Comparison of ENCODE assay signal across 8 mouse cellular contexts in genomic region chr1:72244317-72245036, GRCm38 (mm10). TPM values are rescaled to one million over a fixed set of nuclear protein-coding genes. Genes with fewer than 3 reads are reported as not detected.
A peak's percentile ranks its signal among the peaks of the same experiment; 100 is the strongest.
DNase-seq lines count a peak whose midpoint lies in the region; ATAC-seq and TF ChIP-seq lines count a peak whose summit lies in the region.

No protein-coding gene starts in this region.

- 0 out of 2 replicates have a peak, but pooled peaks cover 2% of the 10 kb centered on the region for H3K4me1 ChIP-seq in hindbrain, embryonic 13.5 days (replicated peaks)
- H3K4me1 ChIP-seq in stomach, postnatal 0 days (replicated peaks; ENCODE audit: control insufficient read depth, insufficient read depth): no peaks in the 10 kb centered on the region

- no peaks in the 10 kb centered on the region for H3K36me3 ChIP-seq in C2C12 (ENCODE audit: control insufficient read depth, insufficient read depth)
- no peaks in the 10 kb centered on the region for H3K36me3 ChIP-seq in hindbrain, embryonic 13.5 days
- H3K36me3 ChIP-seq in macrophage (ENCODE audit: inconsistent target): no peaks in the 10 kb centered on the region
- H3K36me3 ChIP-seq in stomach, postnatal 0 days (ENCODE audit: control insufficient read depth, insufficient read depth, low read length): no peaks in the 10 kb centered on the region

- H3ac ChIP-seq in C2C12 (ENCODE audit: control insufficient read depth, insufficient read length, low read depth): no peak overlapping the region

- H3K9me3 ChIP-seq in hindbrain, embryonic 13.5 days: no peaks in the 10 kb centered on the region
- H3K9me3 ChIP-seq in stomach, postnatal 0 days (ENCODE audit: control insufficient read depth, low read length): no peaks in the 10 kb centered on the region

- no peak for ATAC-seq in hindbrain, embryonic 13.5 days (ENCODE audit: low FRiP score)
- ATAC-seq in stomach, postnatal 0 days (ENCODE audit: low FRiP score, low TSS enrichment): peak; percentile 84

- TF ChIP-seq EP300 in stomach, postnatal 0 days (optimal IDR thresholded peaks at IDR 0.05): peak; percentile 60

- H3K79me2 ChIP-seq in C2C12 (ENCODE audit: control insufficient read depth, insufficient read depth) (no peaks in the 10 kb centered on the region), macrophage (ENCODE audit: inconsistent target) (no peaks in the 10 kb centered on the region)

- H3K79me3 ChIP-seq in C2C12 (ENCODE audit: low read depth): no peaks in the 10 kb centered on the region

- DNase-seq in gastrocnemius, postnatal 14 days: peak; percentile 13
- DNase-seq in gastrocnemius, postnatal 36 days: no peak
- peak; percentile 89 for DNase-seq in embryo, embryonic 10 days (ENCODE audit: low spot score)
- DNase-seq in stomach, postnatal 0 days (ENCODE audit: low spot score): peak; percentile 34
- DNase-seq in ovary, postnatal 14 days (ENCODE audit: low spot score): no peak

- peak overlapping the region; percentile 43 for H3K9ac ChIP-seq in hindbrain, embryonic 13.5 days
- no peak overlapping the region for H3K9ac ChIP-seq in stomach, postnatal 0 days (ENCODE audit: low read length)

- H3K27ac ChIP-seq in hindbrain, embryonic 13.5 days: peak overlapping the region; percentile 97
- H3K27ac ChIP-seq in macrophage: peak overlapping the region; percentile 86
- peak overlapping the region; percentile 98 for H3K27ac ChIP-seq in stomach, postnatal 0 days (replicated peaks)

- H3K27me3 ChIP-seq in C2C12 (ENCODE audit: control insufficient read depth, insufficient read depth, insufficient read length): no peaks in the 10 kb centered on the region
- no peaks in the 10 kb centered on the region for H3K27me3 ChIP-seq in hindbrain, embryonic 13.5 days
- no peaks in the 10 kb centered on the region for H3K27me3 ChIP-seq in stomach, postnatal 0 days (ENCODE audit: control insufficient read depth, insufficient read depth, low read length)

- TF ChIP-seq CTCF in C2C12 (IDR thresholded peaks at IDR 0.05; ENCODE audit: control insufficient read depth, insufficient read depth, insufficient read length): no peak
- TF ChIP-seq CTCF in stomach, postnatal 0 days (IDR thresholded peaks at IDR 0.05; ENCODE audit: low read depth): no peak

- peak overlapping the region; percentile 54 for H3K4me2 ChIP-seq in hindbrain, embryonic 13.5 days
- H3K4me2 ChIP-seq in stomach, postnatal 0 days (replicated peaks; ENCODE audit: low read depth): peak overlapping the region; percentile 63; the same call in 1 of the 2 replicates

- H3K4me3 ChIP-seq in C2C12 (ENCODE audit: insufficient read depth, poor library complexity, severe bottlenecking) (no peak overlapping the region), macrophage (ENCODE audit: inconsistent target) (peak overlapping the region; percentile 13; the same call in 1 of the 2 replicates)
- peak overlapping the region; percentile 48 for H3K4me3 ChIP-seq in hindbrain, embryonic 13.5 days
- peak overlapping the region; percentile 47 for H3K4me3 ChIP-seq in stomach, postnatal 0 days (ENCODE audit: low read depth, low read length)

- intact Hi-C loops in gastrocnemius, postnatal 14 days (cut with DNase I; ENCODE audit: low total_unique reads): no loop called here
- intact Hi-C loops in gastrocnemius, postnatal 36 days (cut with DNase I): no loop called here

- under 1% methylated on average over 12 of the region's 12 CpGs for WGBS in hindbrain, embryonic 13.5 days
- WGBS in macrophage (ENCODE audit: missing documents): 5% methylated on average over 12 of the region's 12 CpGs
- WGBS in stomach, postnatal 0 days: under 1% methylated on average over 12 of the region's 12 CpGs

TF ChIP-seq in C2C12, 6 proteins besides CTCF, POLR2A, EP300 and RAD21:
- TF ChIP-seq CEBPB (IDR thresholded peaks at IDR 0.05; ENCODE audit: low read depth) (peak; percentile 0), MAX (IDR thresholded peaks at IDR 0.05) (no peak)

RNA-seq across cellular contexts. Expression of gene Mreg, which starts 32.4 kb away (rescaled TPM):
- 10 to 100 TPM; 25.9 to 27.4 TPM for total RNA-seq in gastrocnemius, postnatal 14 days (2021)
- total RNA-seq in gastrocnemius, postnatal 36 days (2021): 10 to 100 TPM; 38.1 to 52.4 TPM
- polyA plus RNA-seq in C2C12 (2012; fragmentation: generic; extraction: Trizol) (1.6 TPM), macrophage (2018) (0.31 to 0.81 TPM (median 0.75 TPM) in 3 replicates)
- 5.7 and 7.0 TPM in 2 replicates for polyA plus RNA-seq in hindbrain, embryonic 13.5 days (2015; fragmentation: Nextera tagmentation; extraction: Ambion mirVana)
- total RNA-seq in macrophage (2018; cell fraction: chromatin; rRNA removed): under 1 TPM in 11 of 26 experiments, not detected in 15; 0.26 to 0.71 (median 0.48) TPM
- 1 to 10 TPM in 21 of 26 experiments, under 1 TPM in 5; 0.58 to 3.2 (median 1.2) TPM for total RNA-seq in macrophage (2018; cell fraction: cytosol; rRNA removed)
- 1 to 10 TPM in 15 of 26 experiments, under 1 TPM in 10, not detected in 1; 0.40 to 4.1 (median 1.1) TPM for total RNA-seq in macrophage (2018; cell fraction: nucleus; rRNA removed)
- 34.6 and 37.7 TPM in 2 replicates for polyA plus RNA-seq in stomach, postnatal 0 days (2015; fragmentation: Nextera tagmentation; extraction: Ambion mirVana)

RNA-seq across cellular contexts. Expression of gene Pecr, which starts 39.6 kb away (rescaled TPM):
- total RNA-seq in gastrocnemius, postnatal 14 days (2021): 10 to 100 TPM; 19.6 to 20.5 TPM
- total RNA-seq in gastrocnemius, postnatal 36 days (2021): 10 to 100 TPM; 16.6 to 18.9 TPM
- polyA plus RNA-seq in C2C12 (2012; fragmentation: generic; extraction: Trizol) (16.8 TPM), macrophage (2018) (1.8 to 4.6 TPM (median 3.0 TPM) in 3 replicates)
- polyA plus RNA-seq in hindbrain, embryonic 13.5 days (2015; fragmentation: Nextera tagmentation; extraction: Ambion mirVana): 8.8 and 8.9 TPM in 2 replicates
- 1 to 10 TPM in 7 of 26 experiments, under 1 TPM in 6, not detected in 13; 0.63 to 4.3 (median 1.1) TPM for total RNA-seq in macrophage (2018; cell fraction: chromatin; rRNA removed)
- total RNA-seq in macrophage (2018; cell fraction: cytosol; rRNA removed): 1 to 10 TPM; 1.4 to 3.2 (median 2.3) TPM
- 1 to 10 TPM in 13 of 26 experiments, under 1 TPM in 6, not detected in 7; 0.52 to 3.2 (median 1.3) TPM for total RNA-seq in macrophage (2018; cell fraction: nucleus; rRNA removed)
- 44.0 and 44.8 TPM in 2 replicates for polyA plus RNA-seq in stomach, postnatal 0 days (2015; fragmentation: Nextera tagmentation; extraction: Ambion mirVana)

RNA-seq across cellular contexts. Expression of gene Tmem169, which starts 39.7 kb away (rescaled TPM):
- total RNA-seq in gastrocnemius, postnatal 14 days (2021): under 1 TPM; 0.07 to 0.14 TPM
- not detected for total RNA-seq in gastrocnemius, postnatal 36 days (2021)
- polyA plus RNA-seq in C2C12 (2012; fragmentation: generic; extraction: Trizol) (0.22 TPM), macrophage (2018) (not detected in 3 replicates)
- 42.3 and 46.8 TPM in 2 replicates for polyA plus RNA-seq in hindbrain, embryonic 13.5 days (2015; fragmentation: Nextera tagmentation; extraction: Ambion mirVana)
- total RNA-seq in macrophage (2018; cell fraction: chromatin; rRNA removed): under 1 TPM in 1 of 26 experiments, not detected in 25; 0.57 TPM
- not detected for total RNA-seq in macrophage (2018; cell fraction: cytosol; rRNA removed)
- total RNA-seq in macrophage (2018; cell fraction: nucleus; rRNA removed): not detected
- polyA plus RNA-seq in stomach, postnatal 0 days (2015; fragmentation: Nextera tagmentation; extraction: Ambion mirVana): 0.69 and 0.87 TPM in 2 replicates

Comparison
In these comparisons a context has a peak if more than half of its experiments do, and no peak if none do; other contexts are left out.
1. DNase-seq: peak in gastrocnemius, postnatal 14 days (single experiment), embryo, embryonic 10 days (single experiment) and stomach, postnatal 0 days (single experiment); none in gastrocnemius, postnatal 36 days (0 of 2) and ovary, postnatal 14 days (single experiment).
2. RNA of gene Tmem169, which starts 39.7 kb away (polyA plus RNA-seq): 42.3 to 46.8 TPM in hindbrain, embryonic 13.5 days; 0.69 to 0.87 TPM in stomach, postnatal 0 days, 0.22 TPM in C2C12 (single experiment) and not detected in macrophage; every median in the first group is over 10 times any median in the second.
3. Peak in every context shown above with its lines, with median percentiles within 50 percentile points of each other: H3K27ac ChIP-seq.